24 mouse cellular contexts compared by ENCODE assay signal in the genomic region with DNA sequence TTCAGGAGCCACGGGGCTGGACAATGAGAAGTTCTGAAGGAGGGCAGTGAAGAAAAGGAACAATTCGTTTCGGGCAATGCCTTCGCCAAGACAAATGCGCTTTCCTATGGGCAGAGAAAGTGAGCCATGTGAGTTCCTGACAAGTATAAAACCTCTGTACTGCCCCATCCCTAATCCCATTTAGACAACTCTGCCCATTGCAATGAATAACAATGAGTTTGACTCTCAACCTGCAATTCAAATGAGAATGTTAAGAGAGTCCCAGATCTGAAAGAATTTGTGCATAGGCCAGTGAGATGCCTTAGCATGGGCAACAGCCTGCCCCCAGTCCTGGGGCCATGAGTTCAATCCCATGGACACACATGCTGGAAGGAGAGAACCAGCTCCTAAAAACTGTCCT. TPM values are rescaled to one million over a fixed set of nuclear protein-coding genes. Genes with fewer than 3 reads are reported as not detected.
"Had no signal": no experiment of that assay in that cellular context is flagged by ENCODE, and none has a peak within 500 bp of the region (broad histone marks: within the 10 kb centered on the region; RNA-seq: fewer than 3 reads in every experiment).

No protein-coding gene starts in this region.

- H3K4me1 ChIP-seq: neural tube, embryonic 12.5 days; neural tube, embryonic 13.5 days; neural tube, embryonic 15.5 days; stomach, embryonic 15.5 days had no signal

- H3K9ac ChIP-seq: neural tube, embryonic 12.5 days; neural tube, embryonic 13.5 days; neural tube, embryonic 15.5 days; stomach, embryonic 15.5 days had no signal

- H3K4me2 ChIP-seq: neural tube, embryonic 12.5 days; neural tube, embryonic 13.5 days; neural tube, embryonic 15.5 days; stomach, embryonic 15.5 days had no signal

- H3K27me3 ChIP-seq: neural tube, embryonic 12.5 days; neural tube, embryonic 13.5 days; neural tube, embryonic 15.5 days; stomach, embryonic 15.5 days had no signal

- H3K4me3 ChIP-seq: neural tube, embryonic 12.5 days; neural tube, embryonic 13.5 days; neural tube, embryonic 15.5 days; stomach, embryonic 15.5 days had no signal

- DNase-seq: retina, postnatal 1 day; right cerebral cortex, adult 18-20 months; right cerebral cortex, postnatal 14 days; right cerebral cortex, postnatal 25 days; right cerebral cortex, postnatal 4 days; spleen, adult 18-20 months; thymus, adult 18-20 months; thymus, adult 2 months; thymus, postnatal 14 days; thymus, postnatal 25 days; thymus, postnatal 36 days; thymus, postnatal 4 days had no signal

- H3K36me3 ChIP-seq: neural tube, embryonic 12.5 days; neural tube, embryonic 13.5 days; neural tube, embryonic 15.5 days; stomach, embryonic 15.5 days had no signal

- H3K9me3 ChIP-seq: stomach, embryonic 15.5 days had no signal

- H3K27ac ChIP-seq: neural tube, embryonic 12.5 days; neural tube, embryonic 13.5 days; neural tube, embryonic 15.5 days; stomach, embryonic 15.5 days; stomach, postnatal 0 days had no signal

RNA-seq across cellular contexts. Expression of a gene that starts 20.2 kb away (rescaled TPM):
- polyA plus RNA-seq: neural tube, embryonic 12.5 days; neural tube, embryonic 13.5 days; neural tube, embryonic 14.5 days; neural tube, embryonic 15.5 days; small intestine, adult 2 months; spleen, adult 2 months; stomach, embryonic 14.5 days; stomach, embryonic 15.5 days; stomach, embryonic 16.5 days; stomach, postnatal 0 days; thymus, postnatal 0 days; urinary bladder, adult 2 months had no signal

RNA-seq across cellular contexts. Expression of a gene that starts 47.7 kb away (rescaled TPM):
- polyA plus RNA-seq: neural tube, embryonic 12.5 days; neural tube, embryonic 13.5 days; neural tube, embryonic 14.5 days; neural tube, embryonic 15.5 days; small intestine, adult 2 months; spleen, adult 2 months; stomach, embryonic 14.5 days; stomach, embryonic 15.5 days; stomach, embryonic 16.5 days; stomach, postnatal 0 days; thymus, adult 2 months; thymus, postnatal 0 days; urinary bladder, adult 2 months had no signal
